Mouse (Mus musculus) CH12.LX (cell line): ENCODE results near the gene Etv6.

ENCODE experiments used
- CHD1 ChIP-seq: IDR thresholded peaks from 2 replicates; pipeline ENCODE4 v1.6.1; 2012; ENCODE audit warnings: low read depth, low read length, improper control_type of control experiment, inconsistent platforms
- CHD2 ChIP-seq: IDR thresholded peaks from 2 replicates; pipeline ENCODE4 v1.6.1; 2011; ENCODE audit warnings: low read length, improper control_type of control experiment
- CTCF ChIP-seq, 2 experiments: IDR thresholded peaks in 1 of 2; conservative IDR thresholded peaks in 1 of 2; 2 replicates each; pipeline ENCODE4 v1.5.1; 2011 to 2012; ENCODE audit warnings: low read depth in 2 of 2, low read length in 2 of 2, improper control_type of control experiment in 1 of 2, inconsistent platforms in 1 of 2, mild to moderate bottlenecking in 1 of 2, moderate library complexity in 1 of 2
- JUN ChIP-seq: IDR thresholded peaks from 2 replicates; pipeline ENCODE4 v1.6.1; 2011; ENCODE audit warnings: low read depth, mild to moderate bottlenecking, low read length, improper control_type of control experiment, moderate library complexity; ENCODE audit not compliant: insufficient read depth
- JUND ChIP-seq: conservative IDR thresholded peaks from 2 replicates; pipeline ENCODE4 v1.6.1; 2011; ENCODE audit warnings: low read depth, low read length, improper control_type of control experiment
- MXI1 ChIP-seq: IDR thresholded peaks from 2 replicates; pipeline ENCODE4 v1.6.1; 2011; ENCODE audit warnings: mild to moderate bottlenecking, low read depth, low read length, improper control_type of control experiment
- NRF1 ChIP-seq: IDR thresholded peaks from 2 replicates; pipeline ENCODE4 v1.6.1; 2014; ENCODE audit warnings: low read depth, mild to moderate bottlenecking, inconsistent platforms, low read length, improper control_type of control experiment, moderate library complexity
- POLR2A ChIP-seq: IDR thresholded peaks from 2 replicates; pipeline ENCODE4 v1.6.1; 2011; ENCODE audit warnings: low read depth, mild to moderate bottlenecking, improper control_type of control experiment, low read length
- RAD21 ChIP-seq: IDR thresholded peaks from 2 replicates; pipeline ENCODE4 v1.6.1; 2011; ENCODE audit warnings: low read depth, mild to moderate bottlenecking, low read length, improper control_type of control experiment, moderate library complexity
- RCOR1 ChIP-seq: conservative IDR thresholded peaks from 2 replicates; pipeline ENCODE4 v1.6.1; 2012; ENCODE audit warnings: low read depth, mild to moderate bottlenecking, inconsistent platforms, low read length, improper control_type of control experiment
- TCF12 ChIP-seq: IDR thresholded peaks from 2 replicates; pipeline ENCODE4 v1.6.1; 2014; ENCODE audit warnings: low read depth, mild to moderate bottlenecking, inconsistent platforms, low read length, improper control_type of control experiment

- TF ChIP-seq TCF12, result no peak
- no peak for TF ChIP-seq MXI1
- no peak for TF ChIP-seq RAD21
- no peak for TF ChIP-seq CHD1
- no peak for TF ChIP-seq JUN
- TF ChIP-seq CTCF (conservative IDR thresholded peaks at IDR 0.05 in 1 of 2, IDR thresholded peaks at IDR 0.05 in 1 of 2; ENCODE audit: low read depth in 2 of 2, low read length in 2 of 2), result no peak
- TF ChIP-seq NRF1, result no peak
- TF ChIP-seq POLR2A, result no peak
- no peak for TF ChIP-seq JUND
- no peak for TF ChIP-seq CHD2
- TF ChIP-seq RCOR1, result no peak
These were observed 24.5 kb downstream of the Etv6 start for GRCm38 (mm10) chr6:134060036-134060435.
